Mouse (Mus musculus) forebrain, embryonic 16.5 days (tissue): ENCODE measurements at regions not wholly inside any gene's neighbourhood (a gene's known extent, or its start where the extent isn't known, plus 50 kb on each side); places are given as distances from the start of the nearest gene placed in this dataset.

Experiments used
- ATAC-seq: fragments of 200-750 bp; cut with Nextera tagmentation; 2 replicates; pipeline ENCODE4 v1.8.0; 2017; ENCODE audit warnings: mild to moderate bottlenecking, moderate library complexity
- H3K27ac ChIP-seq: fragments of 300-500 bp; sonication (generic); 2 replicates; pipeline ENCODE4 v1.5.1; 2014; ENCODE audit warnings: low read length, control low read depth
- H3K27me3 ChIP-seq: fragments of 300-500 bp; sonication (generic); replicated peaks from 2 replicates; pipeline ENCODE4 v1.6.1; 2014; ENCODE audit warnings: low read length; ENCODE audit not compliant: control insufficient read depth, insufficient read depth
- H3K36me3 ChIP-seq: fragments of 300-500 bp; sonication (generic); 2 replicates; pipeline ENCODE4 v1.6.1; 2014; ENCODE audit not compliant: control insufficient read depth, insufficient read depth
- H3K4me1 ChIP-seq: fragments of 300-500 bp; sonication (generic); replicated peaks from 2 replicates; pipeline ENCODE4 v1.6.1; 2014; ENCODE audit warnings: low read length; ENCODE audit not compliant: control insufficient read depth, insufficient read depth
- H3K4me2 ChIP-seq: fragments of 300-500 bp; sonication (generic); 2 replicates; pipeline ENCODE4 v1.6.1; 2014; ENCODE audit warnings: mild to moderate bottlenecking, low read length, control low read depth
- H3K4me3 ChIP-seq: fragments of 300-500 bp; sonication (generic); replicated peaks from 2 replicates; pipeline ENCODE4 v1.5.1; 2014; ENCODE audit warnings: mild to moderate bottlenecking, low read length, control low read depth
- H3K9ac ChIP-seq: fragments of 300-500 bp; sonication (generic); replicated peaks from 2 replicates; pipeline ENCODE4 v1.6.1; 2014; ENCODE audit warnings: low read depth, low read length, control low read depth
- H3K9me3 ChIP-seq: fragments of 300-500 bp; sonication (generic); 2 replicates; pipeline ENCODE4 v1.6.1; 2016; ENCODE audit warnings: low read length; ENCODE audit not compliant: control insufficient read depth
- whole genome bisulfite sequencing: fragments of 180-500 bp; shearing (Covaris S2); extraction: QIAGEN DNeasy Blood & Tissue Kit; methylation state at CpG from one replicate; pipeline ENCODE4 v1.1.7; 2014; 5-methylcytosine and 5-hydroxymethylcytosine counted together

DNA sequence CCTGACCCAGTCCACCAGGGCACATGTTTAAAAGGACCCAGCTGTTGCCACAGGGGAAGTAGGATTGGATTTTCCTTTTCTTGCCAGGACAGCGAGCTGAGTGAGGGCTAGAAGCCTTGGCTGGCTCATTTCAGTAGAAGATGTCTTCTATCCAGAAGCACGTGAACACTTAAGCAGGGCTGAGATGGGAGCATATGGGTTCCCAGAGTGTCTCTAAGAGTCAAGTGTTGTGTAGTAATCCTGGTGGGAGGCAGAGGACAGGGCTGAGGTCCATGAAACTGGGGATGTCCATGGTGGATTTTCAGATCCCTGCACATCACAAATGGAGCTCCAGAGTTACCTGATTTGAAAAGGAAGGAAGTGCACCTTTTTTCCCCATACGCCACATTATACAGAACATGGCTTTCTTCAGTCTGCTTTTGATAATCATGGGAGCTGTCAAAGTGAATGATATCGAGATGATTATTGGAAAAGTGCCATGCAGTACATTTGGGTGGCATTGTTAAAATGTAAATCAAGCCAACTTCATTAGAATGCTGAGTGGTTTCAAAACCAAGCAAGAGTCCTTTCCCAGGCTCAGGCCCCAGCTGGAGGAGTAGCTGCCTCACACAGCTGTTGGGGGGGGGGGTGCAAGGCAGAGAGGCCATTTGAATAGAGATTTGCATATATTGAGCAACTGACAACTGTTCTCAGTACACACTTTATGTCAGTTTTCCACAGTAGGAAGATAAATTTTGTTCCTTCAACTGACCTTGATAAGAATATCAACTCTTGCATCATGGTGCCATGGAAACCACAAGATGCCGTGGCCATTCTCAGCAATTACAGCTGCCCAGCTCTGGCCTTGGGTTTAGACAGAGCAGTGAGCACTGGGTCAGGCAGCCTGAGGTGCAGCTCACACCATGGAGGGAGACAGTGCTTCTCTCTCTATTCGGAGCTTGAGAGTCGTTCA, 81.7 kb downstream of the Slc35b3 start:
- H3K9me3 ChIP-seq, result no peaks in the 10 kb centered on the region
- no peaks in the 10 kb centered on the region for H3K27me3 ChIP-seq
- H3K4me1 ChIP-seq, result peaks cover 9% of the 10 kb centered on the region; the same call in 1 of the 2 replicates
- no peak overlapping the region for H3K4me3 ChIP-seq
- WGBS, result 64% methylated on average over 7 of the region's 7 CpGs
- peak; percentile 97 for ATAC-seq
- H3K36me3 ChIP-seq, result no peaks in the 10 kb centered on the region
- no peak overlapping the region for H3K4me2 ChIP-seq
- H3K27ac ChIP-seq, result peak overlapping the region; percentile 78
- H3K9ac ChIP-seq, result no peak overlapping the region

GRCm38 (mm10) chr13:38875923-38876322, 84.8 kb downstream of the Slc35b3 start:
- 85% methylated on average over 2 of the region's 2 CpGs for WGBS

DNA sequence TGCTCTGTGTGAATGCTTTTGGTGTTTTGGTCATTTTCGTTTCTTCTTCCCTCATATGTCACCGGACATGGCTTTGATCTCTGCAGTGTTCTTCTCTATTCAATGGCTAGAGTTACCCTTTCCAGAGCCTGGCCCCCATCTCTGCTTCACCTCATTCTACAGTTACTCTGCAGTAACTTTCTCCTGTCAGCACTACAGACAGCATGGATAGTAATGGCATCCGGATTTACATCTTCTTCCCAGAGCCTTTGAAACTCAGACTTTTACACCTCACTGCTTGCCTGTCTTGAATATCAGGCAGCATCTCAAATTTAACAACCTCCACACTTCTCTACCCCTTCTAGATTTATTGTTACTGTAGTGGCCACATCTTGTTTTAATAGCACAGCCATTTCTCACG, 96.7 kb downstream of the Slc35b3 start:
- no peak overlapping the region for H3K27ac ChIP-seq
- no peaks in the 10 kb centered on the region for H3K36me3 ChIP-seq
- H3K4me3 ChIP-seq, result no peak overlapping the region
- H3K9me3 ChIP-seq, result no peaks in the 10 kb centered on the region
- no peak for ATAC-seq
- H3K27me3 ChIP-seq, result no peaks in the 10 kb centered on the region
- no peaks in the 10 kb centered on the region for H3K4me1 ChIP-seq
- no peak overlapping the region for H3K9ac ChIP-seq
- H3K4me2 ChIP-seq, result no peak overlapping the region
- WGBS, result 87% methylated on average over 4 of the region's 4 CpGs

More at GRCm38 (mm10) chr13:38875923-38876322, 84.8 kb downstream of the Slc35b3 start:
- Histone ChIP-seq H3K27ac (no peak overlapping the region), H3K9me3 (no peaks in the 10 kb centered on the region), H3K4me1 (peaks cover 9% of the 10 kb centered on the region; the same call in 1 of the 2 replicates), H3K4me3 (no peak overlapping the region), H3K27me3 (no peaks in the 10 kb centered on the region), H3K36me3 (no peaks in the 10 kb centered on the region), H3K4me2 (no peak overlapping the region), H3K9ac (no peak overlapping the region)
- no peak for ATAC-seq

DNA sequence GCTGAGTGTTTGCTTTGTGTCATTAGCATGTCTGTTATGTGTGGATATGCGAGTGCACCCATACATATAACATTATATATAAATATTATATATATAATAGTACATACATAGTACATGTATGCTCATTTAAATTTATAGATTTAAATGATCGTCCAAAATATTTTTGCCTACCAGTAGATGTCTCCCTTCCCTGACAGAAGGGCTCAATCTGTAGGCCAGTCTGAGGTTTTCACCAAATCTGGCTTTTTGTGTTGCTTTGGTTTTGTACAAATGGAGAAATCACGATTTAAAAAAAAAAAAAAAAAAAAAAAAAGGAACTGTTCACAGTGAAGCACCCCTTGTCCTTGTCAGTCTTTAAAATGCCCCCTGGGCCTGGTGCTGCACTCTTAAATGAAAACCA, 104.9 kb downstream of the Slc35b3 start:
- H3K4me2 ChIP-seq, result no peak overlapping the region
- H3K27ac ChIP-seq, result no peak overlapping the region
- H3K9me3 ChIP-seq, result no peaks in the 10 kb centered on the region
- 63% methylated on average over 3 of the region's 3 CpGs for WGBS
- H3K9ac ChIP-seq, result no peak overlapping the region
- no peak for ATAC-seq
- no peaks in the 10 kb centered on the region for H3K4me1 ChIP-seq
- no peaks in the 10 kb centered on the region for H3K36me3 ChIP-seq
- H3K4me3 ChIP-seq, result no peak overlapping the region
- H3K27me3 ChIP-seq, result no peaks in the 10 kb centered on the region

DNA sequence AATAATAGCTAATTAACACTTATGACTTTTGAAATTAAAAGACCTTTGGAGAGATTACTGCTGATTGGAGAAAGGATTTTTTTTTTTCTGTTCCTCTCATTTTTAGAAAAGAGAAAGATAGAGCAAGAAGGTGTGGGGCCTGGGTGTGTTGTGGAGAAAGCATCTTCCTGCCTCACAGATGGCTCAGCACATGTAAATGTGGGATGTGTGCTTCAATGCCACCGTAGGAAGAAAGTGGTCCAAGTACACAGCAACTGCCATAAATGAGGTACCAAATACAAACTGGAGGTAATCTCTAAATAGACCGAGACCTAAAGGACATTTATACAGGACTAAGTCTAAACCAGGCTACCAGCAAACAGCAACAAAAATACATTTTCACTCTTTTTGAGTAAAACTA, 105.7 kb downstream of the Slc35b3 start:
- Histone ChIP-seq H3K9me3 (no peaks in the 10 kb centered on the region), H3K4me1 (no peaks in the 10 kb centered on the region), H3K9ac (no peak overlapping the region), H3K27me3 (no peaks in the 10 kb centered on the region), H3K4me3 (no peak overlapping the region), H3K27ac (no peak overlapping the region), H3K36me3 (no peaks in the 10 kb centered on the region), H3K4me2 (no peak overlapping the region)
- no peak for ATAC-seq
- 78% methylated on average over 2 of the region's 2 CpGs for WGBS

GRCm38 (mm10) chr13:38852868-38853267, 107.8 kb downstream of the Slc35b3 start:
- Histone ChIP-seq H3K9ac (no peak overlapping the region), H3K27ac (no peak overlapping the region), H3K4me3 (no peak overlapping the region), H3K9me3 (no peaks in the 10 kb centered on the region), H3K4me1 (no peaks in the 10 kb centered on the region), H3K27me3 (no peaks in the 10 kb centered on the region), H3K4me2 (no peak overlapping the region), H3K36me3 (no peaks in the 10 kb centered on the region)
- ATAC-seq, result no peak
- 58% methylated on average over 9 of the region's 9 CpGs for WGBS

DNA sequence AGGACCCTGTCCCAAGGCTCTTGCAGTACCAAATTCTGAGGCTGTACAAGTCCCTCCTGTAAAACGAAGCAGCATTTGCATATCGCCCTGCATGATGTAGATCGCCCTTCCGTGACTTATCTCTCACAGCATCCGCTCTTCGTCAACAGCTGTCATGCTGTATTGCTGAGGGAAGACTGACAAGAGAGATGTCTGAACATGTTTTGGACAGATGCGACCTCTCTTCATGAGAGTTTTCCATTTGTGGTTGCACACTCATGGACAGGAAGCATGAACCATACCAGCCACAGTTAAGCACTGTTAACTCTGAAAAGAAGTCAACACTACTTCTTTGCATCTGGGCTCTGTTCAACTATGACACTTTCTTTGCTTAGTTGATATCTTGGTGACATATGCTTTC, 108.9 kb downstream of the Slc35b3 start:
- no peak overlapping the region for H3K27ac ChIP-seq
- H3K4me2 ChIP-seq, result no peak overlapping the region
- H3K27me3 ChIP-seq, result no peaks in the 10 kb centered on the region
- H3K9ac ChIP-seq, result no peak overlapping the region
- H3K4me3 ChIP-seq, result no peak overlapping the region
- 92% methylated on average over 7 of the region's 7 CpGs for WGBS
- no peaks in the 10 kb centered on the region for H3K36me3 ChIP-seq
- no peak for ATAC-seq
- no peaks in the 10 kb centered on the region for H3K4me1 ChIP-seq
- H3K9me3 ChIP-seq, result no peaks in the 10 kb centered on the region

GRCm38 (mm10) chr13:38838231-38838630, 122.4 kb downstream of the Slc35b3 start:
- H3K27ac ChIP-seq, result no peak overlapping the region
- H3K4me3 ChIP-seq, result no peak overlapping the region
- H3K27me3 ChIP-seq, result no peaks in the 10 kb centered on the region
- H3K4me1 ChIP-seq, result no peaks in the 10 kb centered on the region
- H3K9ac ChIP-seq, result no peak overlapping the region
- 83% methylated on average over 5 of the region's 5 CpGs for WGBS
- ATAC-seq, result no peak
- no peaks in the 10 kb centered on the region for H3K9me3 ChIP-seq
- H3K4me2 ChIP-seq, result no peak overlapping the region
- H3K36me3 ChIP-seq, result no peaks in the 10 kb centered on the region

GRCm38 (mm10) chr13:38825649-38826048, 135.0 kb downstream of the Slc35b3 start:
- Histone ChIP-seq H3K36me3 (no peaks in the 10 kb centered on the region), H3K27me3 (no peaks in the 10 kb centered on the region), H3K27ac (no peak overlapping the region), H3K4me1 (no peaks in the 10 kb centered on the region), H3K4me2 (no peak overlapping the region), H3K9me3 (no peaks in the 10 kb centered on the region), H3K4me3 (no peak overlapping the region), H3K9ac (no peak overlapping the region)
- no peak for ATAC-seq
- 13% methylated on average over 2 of the region's 2 CpGs for WGBS
